Mouse (Mus musculus): Measurements from ENCODE around the gene Nans. TPM values are rescaled to one million over a fixed set of nuclear protein-coding genes. Genes with fewer than 3 reads are reported as not detected.

Nans gene
- polyA plus RNA-seq, 1 experiment, result 18.6 TPM

DNA sequence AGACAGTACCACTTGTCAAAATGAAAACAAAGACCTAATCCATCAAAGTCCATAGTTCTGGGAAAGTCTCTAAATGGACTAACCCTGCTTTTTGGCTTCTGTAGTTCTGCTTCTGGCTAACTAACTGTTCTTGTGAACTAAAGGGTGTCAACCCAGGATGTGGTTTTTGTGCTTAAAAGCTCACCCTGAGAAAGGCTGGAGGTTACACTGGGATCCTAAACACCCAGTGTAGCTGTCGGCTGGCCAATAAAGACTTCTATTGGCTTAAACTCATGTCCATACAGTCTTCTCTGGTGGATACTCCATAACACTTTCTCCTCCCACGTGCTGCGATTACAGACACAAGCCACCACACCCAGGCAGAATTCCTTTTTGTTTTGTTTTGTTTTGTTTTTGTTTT is 37.2 kb downstream of the Nans start:
- Histone ChIP-seq H3K4me3 (ENCODE audit: insufficient read depth, low read length) (no peak overlapping the region), H3K4me1 (ENCODE audit: control insufficient read depth, insufficient read depth, low read length) (no peaks in the 10 kb centered on the region), H3K27ac (ENCODE audit: insufficient read depth, low read length) (no peak overlapping the region)
- no peak for TF ChIP-seq POLR2A (IDR thresholded peaks at IDR 0.05; ENCODE audit: extremely low read depth, insufficient read depth, low read length)

- Histone ChIP-seq H3K27ac (ENCODE audit: insufficient read depth, low read length) (no peak overlapping the region), H3K4me3 (ENCODE audit: insufficient read depth, low read length) (no peak overlapping the region; the same call in 1 of the 2 replicates), H3K4me1 (ENCODE audit: control insufficient read depth, insufficient read depth, low read length) (no peaks in the 10 kb centered on the region)
- no peak for TF ChIP-seq POLR2A (IDR thresholded peaks at IDR 0.05; ENCODE audit: extremely low read depth, insufficient read depth, low read length)
- 0 out of 2 replicates have a peak, but pooled peaks have one; percentile 15 for TF ChIP-seq CTCF (IDR thresholded peaks at IDR 0.05; ENCODE audit: extremely low read depth, insufficient read depth, low read length)
Measured at GRCm38 (mm10) chr4:46526798-46527557, 37.9 kb downstream of the Nans start.

DNA sequence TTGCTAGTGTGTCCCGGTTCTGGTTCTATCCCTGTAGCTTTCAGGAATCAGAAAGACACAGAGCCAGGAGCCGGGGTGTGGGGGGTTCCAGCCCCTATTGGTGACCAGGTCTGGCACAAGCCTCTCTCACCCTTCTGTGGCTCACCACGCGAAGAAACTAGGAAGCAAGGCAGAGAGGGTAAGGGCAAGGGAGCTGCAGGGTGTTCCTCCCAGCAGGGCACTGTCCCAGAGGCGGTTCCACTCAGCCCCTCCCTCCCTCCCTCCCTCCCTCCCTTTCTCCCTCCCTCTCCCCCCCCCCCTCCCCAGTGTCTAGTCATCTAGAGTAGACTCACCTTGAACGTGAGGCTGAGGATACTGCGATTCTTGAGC is 38.5 kb downstream of the Nans start:
- no peak overlapping the region for H3K27ac ChIP-seq (ENCODE audit: insufficient read depth, low read length)
- no peak overlapping the region; the same call in 1 of the 2 replicates for H3K4me3 ChIP-seq (ENCODE audit: insufficient read depth, low read length)
- H3K4me1 ChIP-seq (ENCODE audit: control insufficient read depth, insufficient read depth, low read length), result no peaks in the 10 kb centered on the region
- TF ChIP-seq POLR2A (IDR thresholded peaks at IDR 0.05; ENCODE audit: extremely low read depth, insufficient read depth, low read length), result no peak
- TF ChIP-seq CTCF (IDR thresholded peaks at IDR 0.05; ENCODE audit: extremely low read depth, insufficient read depth, low read length), result no peak

- Histone ChIP-seq H3K27ac (ENCODE audit: insufficient read depth, low read length) (no peak overlapping the region), H3K4me3 (ENCODE audit: insufficient read depth, low read length) (no peak overlapping the region)
- TF ChIP-seq POLR2A (IDR thresholded peaks at IDR 0.05; ENCODE audit: extremely low read depth, insufficient read depth, low read length) (no peak), CTCF (IDR thresholded peaks at IDR 0.05; ENCODE audit: extremely low read depth, insufficient read depth, low read length) (no peak)
Measured at GRCm38 (mm10) chr4:46529722-46530121, 40.7 kb downstream of the Nans start.

GRCm38 (mm10) chr4:46532511-46532910 is 43.5 kb downstream of the Nans start:
- no peaks in the 10 kb centered on the region for H3K4me1 ChIP-seq (ENCODE audit: control insufficient read depth, insufficient read depth, low read length)
- TF ChIP-seq POLR2A (IDR thresholded peaks at IDR 0.05; ENCODE audit: extremely low read depth, insufficient read depth, low read length) (no peak), CTCF (IDR thresholded peaks at IDR 0.05; ENCODE audit: extremely low read depth, insufficient read depth, low read length) (no peak)
- H3K4me3 ChIP-seq (ENCODE audit: insufficient read depth, low read length), result no peak overlapping the region
- H3K27ac ChIP-seq (ENCODE audit: insufficient read depth, low read length), result no peak overlapping the region

More at GRCm38 (mm10) chr4:46529722-46530121, 40.7 kb downstream of the Nans start:
- no peaks in the 10 kb centered on the region for H3K4me1 ChIP-seq (ENCODE audit: control insufficient read depth, insufficient read depth, low read length)

DNA sequence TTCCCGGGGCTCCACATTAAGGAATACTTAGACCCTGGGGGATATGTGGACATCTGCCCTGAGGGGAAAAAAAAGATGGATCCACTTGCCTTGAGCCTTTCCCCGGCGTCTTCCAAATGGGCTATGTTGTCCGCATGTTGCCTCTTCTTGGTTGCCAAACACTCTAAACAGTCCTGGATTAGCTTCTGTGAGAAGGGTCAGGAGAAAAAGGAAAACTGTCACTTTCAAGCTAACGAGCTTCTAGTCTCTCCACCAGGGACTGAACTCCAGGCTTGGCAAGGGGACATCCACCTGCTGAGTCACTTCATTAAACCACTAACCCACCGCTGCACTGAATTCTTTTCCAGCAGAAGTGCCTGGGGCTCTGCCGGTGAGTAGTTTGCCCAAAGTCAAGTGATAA is 43.9 kb downstream of the Nans start:
- no peaks in the 10 kb centered on the region for H3K4me1 ChIP-seq (ENCODE audit: control insufficient read depth, insufficient read depth, low read length)
- TF ChIP-seq CTCF (IDR thresholded peaks at IDR 0.05; ENCODE audit: extremely low read depth, insufficient read depth, low read length) (no peak), POLR2A (IDR thresholded peaks at IDR 0.05; ENCODE audit: extremely low read depth, insufficient read depth, low read length) (no peak)
- no peak overlapping the region for H3K27ac ChIP-seq (ENCODE audit: insufficient read depth, low read length)
- no peak overlapping the region for H3K4me3 ChIP-seq (ENCODE audit: insufficient read depth, low read length)

DNA sequence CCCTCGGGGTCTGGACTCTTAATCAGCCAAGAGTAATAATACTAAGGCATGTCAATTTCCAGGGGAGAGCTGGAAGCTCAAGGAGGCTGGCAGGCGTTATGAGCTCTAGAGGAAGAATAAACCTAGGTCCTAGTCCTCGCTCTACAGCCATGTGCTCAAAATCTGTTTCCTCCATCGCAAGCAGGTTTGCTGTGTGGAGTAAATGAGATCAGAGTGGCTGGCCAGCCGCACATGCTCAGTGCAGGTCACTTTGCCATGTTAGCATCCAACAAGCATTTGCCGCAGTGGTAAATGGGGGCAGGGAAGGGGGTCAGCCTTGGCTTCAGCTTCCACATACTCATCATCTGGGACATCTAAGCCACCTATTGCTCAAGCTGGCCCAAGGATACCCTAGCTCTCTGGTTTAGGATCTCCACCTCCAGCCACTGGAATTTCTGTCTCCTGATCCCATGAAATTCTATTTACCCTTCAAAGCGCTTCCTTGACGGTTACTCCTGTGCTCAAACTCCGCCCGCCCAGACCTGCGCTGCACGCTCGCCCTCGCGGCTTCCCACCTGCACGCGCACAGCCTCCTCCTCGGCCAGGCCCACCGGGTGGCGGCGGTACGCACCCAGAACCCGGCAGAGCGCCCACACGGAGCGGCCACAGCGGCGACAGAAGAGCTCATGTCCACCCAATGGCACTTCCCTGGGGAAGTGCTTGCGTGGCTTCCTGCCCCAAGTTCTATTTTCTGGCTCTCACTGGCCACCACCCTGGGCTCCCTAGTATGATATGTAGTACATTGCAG is 45.1 kb downstream of the Nans start:
- Histone ChIP-seq H3K4me1 (ENCODE audit: control insufficient read depth, insufficient read depth, low read length) (no peaks in the 10 kb centered on the region), H3K27ac (ENCODE audit: insufficient read depth, low read length) (no peak overlapping the region), H3K4me3 (ENCODE audit: insufficient read depth, low read length) (no peak overlapping the region)
- no peak for TF ChIP-seq POLR2A (IDR thresholded peaks at IDR 0.05; ENCODE audit: extremely low read depth, insufficient read depth, low read length)
- TF ChIP-seq CTCF (IDR thresholded peaks at IDR 0.05; ENCODE audit: extremely low read depth, insufficient read depth, low read length), result no peak

DNA sequence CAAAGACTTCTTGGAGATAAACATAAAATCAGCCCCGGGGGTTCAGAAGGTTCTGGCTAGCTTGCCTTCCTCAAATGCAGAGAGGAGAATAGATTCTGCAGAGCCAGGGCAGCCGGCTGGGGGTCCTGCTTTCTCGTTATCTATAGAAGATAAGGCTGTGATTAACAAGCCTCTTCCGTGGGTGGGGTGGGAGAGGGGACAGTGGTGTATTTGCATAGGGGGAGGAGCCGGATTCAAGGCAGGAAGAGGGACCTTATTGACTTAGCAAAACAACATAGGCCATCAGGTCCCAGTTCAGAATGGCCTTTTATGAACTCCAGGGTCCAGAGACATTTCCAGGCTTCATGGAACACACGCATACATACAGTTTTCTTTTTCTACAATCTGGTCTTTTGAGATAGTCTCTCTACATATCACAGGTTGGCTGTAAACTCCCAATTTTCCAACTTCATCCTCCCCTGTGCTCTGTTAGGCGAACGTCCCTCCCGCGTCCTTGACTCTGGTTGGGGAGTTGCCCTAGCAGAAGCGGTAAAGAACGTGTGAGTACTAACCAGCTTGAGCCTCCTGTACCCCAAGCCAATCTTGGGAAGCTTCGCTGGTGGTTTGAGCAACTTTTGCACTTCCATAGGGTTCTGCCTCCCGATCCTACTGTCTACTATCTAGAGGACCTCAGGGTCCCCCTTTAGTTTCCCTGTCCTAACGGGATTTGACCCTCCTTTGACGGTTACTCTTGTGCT is 46.2 kb downstream of the Nans start:
- Histone ChIP-seq H3K27ac (ENCODE audit: insufficient read depth, low read length) (no peak overlapping the region), H3K4me1 (ENCODE audit: control insufficient read depth, insufficient read depth, low read length) (no peaks in the 10 kb centered on the region), H3K4me3 (ENCODE audit: insufficient read depth, low read length) (peak overlapping the region; percentile 7)
- TF ChIP-seq POLR2A (IDR thresholded peaks at IDR 0.05; ENCODE audit: extremely low read depth, insufficient read depth, low read length), result no peak
- no peak for TF ChIP-seq CTCF (IDR thresholded peaks at IDR 0.05; ENCODE audit: extremely low read depth, insufficient read depth, low read length)

GRCm38 (mm10) chr4:46535840-46536361 is 46.9 kb downstream of the Nans start, which contains the start of gene Trim14:
TSS of gene Trim14 (minus strand) at chr4:46536141.
- TF ChIP-seq CTCF (IDR thresholded peaks at IDR 0.05; ENCODE audit: extremely low read depth, insufficient read depth, low read length) (no peak), POLR2A (IDR thresholded peaks at IDR 0.05; ENCODE audit: extremely low read depth, insufficient read depth, low read length) (no peak)
- Histone ChIP-seq H3K4me1 (ENCODE audit: control insufficient read depth, insufficient read depth, low read length) (no peaks in the 10 kb centered on the region), H3K4me3 (ENCODE audit: insufficient read depth, low read length) (peak within 1 kb of the TSS; percentile 7), H3K27ac (ENCODE audit: insufficient read depth, low read length) (no peak within 1 kb of the TSS)
